Mouse (Mus musculus) CH12.LX (cell line): Measurements from ENCODE around the gene Cdh13. TPM values are rescaled to one million over a fixed set of nuclear protein-coding genes. Genes with fewer than 3 reads are reported as not detected.

ENCODE experiments used
- DNase-seq: peaks from one replicate; pipeline ENCODE4 v3.0.0-alpha.2; 2013; ENCODE audit errors: extremely low read depth
- H3K27ac ChIP-seq: 2 replicates; pipeline ENCODE4 v1.5.1; 2012; ENCODE audit warnings: low read depth, mild to moderate bottlenecking, control low read depth, moderate library complexity; ENCODE audit not compliant: insufficient read depth
- H3K27me3 ChIP-seq: replicated peaks from 2 replicates; pipeline ENCODE3; 2012; ENCODE audit warnings: inconsistent platforms
- H3K36me3 ChIP-seq, 2 experiments: replicated peaks in 1 of 2; 2 replicates each; pipeline versions ENCODE3 to v1.6.1; 2012; ENCODE audit warnings: inconsistent platforms in 1 of 2, low read length in 1 of 2, mild to moderate bottlenecking in 1 of 2, mixed read lengths in 1 of 2, moderate library complexity in 1 of 2; ENCODE audit not compliant: control insufficient read depth in 1 of 2, insufficient read depth in 1 of 2
- H3K4me1 ChIP-seq, 2 experiments: 2 replicates each; pipeline ENCODE4 v1.6.1; 2012; ENCODE audit warnings: inconsistent platforms in 1 of 2, moderate library complexity in 1 of 2; ENCODE audit not compliant: insufficient read depth in 2 of 2, control insufficient read depth in 1 of 2
- H3K4me2 ChIP-seq: 2 replicates; pipeline ENCODE4 v1.6.1; 2012; ENCODE audit warnings: low read depth, mild to moderate bottlenecking, control low read depth; ENCODE audit not compliant: poor library complexity, insufficient read depth, severe bottlenecking
- H3K4me3 ChIP-seq, 3 experiments: fragments of 150-350 bp in 1 of 3; sonication (generic) in 1 of 3; replicated peaks in 1 of 3; 2 replicates each; pipeline versions ENCODE3 to v1.5.1; 2011 to 2012; ENCODE audit warnings: low read depth in 2 of 3, low read length in 2 of 3, mild to moderate bottlenecking in 2 of 3, moderate library complexity in 2 of 3, control low read depth in 1 of 3, improper control_type of control experiment in 1 of 3, inconsistent platforms in 1 of 3, mixed read lengths in 1 of 3; ENCODE audit not compliant: poor library complexity in 1 of 3
- H3K79me2 ChIP-seq: replicated peaks from 2 replicates; pipeline ENCODE4 v1.6.1; 2012; ENCODE audit warnings: mild to moderate bottlenecking, moderate library complexity; ENCODE audit not compliant: control insufficient read depth, poor library complexity, insufficient read depth, severe bottlenecking; ENCODE audit errors: extremely low read depth
- H3K9ac ChIP-seq: 2 replicates; pipeline ENCODE4 v1.6.1; 2012; ENCODE audit warnings: low read depth, mild to moderate bottlenecking, control low read depth, moderate library complexity; ENCODE audit not compliant: insufficient read depth
- H3K9me3 ChIP-seq: replicated peaks from 2 replicates; pipeline ENCODE3; 2012; ENCODE audit warnings: low read length, inconsistent platforms, mixed read lengths
- CTCF ChIP-seq, 2 experiments: IDR thresholded peaks in 1 of 2; conservative IDR thresholded peaks in 1 of 2; 2 replicates each; pipeline ENCODE4 v1.5.1; 2011 to 2012; ENCODE audit warnings: low read depth in 2 of 2, low read length in 2 of 2, improper control_type of control experiment in 1 of 2, inconsistent platforms in 1 of 2, mild to moderate bottlenecking in 1 of 2, moderate library complexity in 1 of 2
- ELF1 ChIP-seq: IDR thresholded peaks from 2 replicates; pipeline ENCODE4 v1.6.1; 2014; ENCODE audit warnings: low read depth, mild to moderate bottlenecking, inconsistent platforms, low read length, improper control_type of control experiment
- GABPA ChIP-seq: IDR thresholded peaks from 2 replicates; pipeline ENCODE4 v1.6.1; 2012; ENCODE audit warnings: low read depth, low read length, improper control_type of control experiment, inconsistent platforms; ENCODE audit not compliant: insufficient replicate concordance
- HCFC1 ChIP-seq: IDR thresholded peaks from 2 replicates; pipeline ENCODE4 v1.6.1; 2012; ENCODE audit warnings: low read depth, mild to moderate bottlenecking, inconsistent platforms, low read length, improper control_type of control experiment
- IRF4 ChIP-seq: IDR thresholded peaks from 2 replicates; pipeline ENCODE4 v1.6.1; 2014; ENCODE audit warnings: low read depth, mild to moderate bottlenecking, inconsistent platforms, low read length, improper control_type of control experiment
- JUN ChIP-seq: IDR thresholded peaks from 2 replicates; pipeline ENCODE4 v1.6.1; 2011; ENCODE audit warnings: low read depth, mild to moderate bottlenecking, low read length, improper control_type of control experiment, moderate library complexity; ENCODE audit not compliant: insufficient read depth
- MAFK ChIP-seq: IDR thresholded peaks from 2 replicates; pipeline ENCODE4 v1.6.1; 2011; ENCODE audit warnings: low read length, improper control_type of control experiment; ENCODE audit not compliant: insufficient replicate concordance
- MAX ChIP-seq: IDR thresholded peaks from 2 replicates; pipeline ENCODE4 v1.6.1; 2011; ENCODE audit warnings: low read length, improper control_type of control experiment
- MAZ ChIP-seq: IDR thresholded peaks from 2 replicates; pipeline ENCODE4 v1.6.1; 2012; ENCODE audit warnings: low read depth, mild to moderate bottlenecking, inconsistent platforms, low read length, improper control_type of control experiment, moderate library complexity
- MEF2A ChIP-seq: IDR thresholded peaks from 2 replicates; pipeline ENCODE4 v1.6.1; 2014; ENCODE audit warnings: low read depth, mild to moderate bottlenecking, inconsistent platforms, low read length, improper control_type of control experiment, borderline replicate concordance
- MXI1 ChIP-seq: IDR thresholded peaks from 2 replicates; pipeline ENCODE4 v1.6.1; 2011; ENCODE audit warnings: mild to moderate bottlenecking, low read depth, low read length, improper control_type of control experiment
- NELFE ChIP-seq: IDR thresholded peaks from 2 replicates; pipeline ENCODE4 v1.6.1; 2011; ENCODE audit warnings: low read depth, low read length, improper control_type of control experiment
- NRF1 ChIP-seq: IDR thresholded peaks from 2 replicates; pipeline ENCODE4 v1.6.1; 2014; ENCODE audit warnings: low read depth, mild to moderate bottlenecking, inconsistent platforms, low read length, improper control_type of control experiment, moderate library complexity
- PAX5 ChIP-seq: IDR thresholded peaks from 2 replicates; pipeline ENCODE4 v1.6.1; 2012; ENCODE audit warnings: low read length, inconsistent platforms, mixed read lengths
- POLR2A ChIP-seq: IDR thresholded peaks from 2 replicates; pipeline ENCODE4 v1.6.1; 2011; ENCODE audit warnings: low read depth, mild to moderate bottlenecking, improper control_type of control experiment, low read length
- RAD21 ChIP-seq: IDR thresholded peaks from 2 replicates; pipeline ENCODE4 v1.6.1; 2011; ENCODE audit warnings: low read depth, mild to moderate bottlenecking, low read length, improper control_type of control experiment, moderate library complexity
- SIN3A ChIP-seq: IDR thresholded peaks from 2 replicates; pipeline ENCODE4 v1.6.1; 2012; ENCODE audit warnings: low read length, improper control_type of control experiment, inconsistent platforms
- SMC3 ChIP-seq: IDR thresholded peaks from 2 replicates; pipeline ENCODE4 v1.6.1; 2011; ENCODE audit warnings: low read depth, low read length, improper control_type of control experiment
- TBP ChIP-seq: conservative IDR thresholded peaks from 2 replicates; pipeline ENCODE4 v1.6.1; 2011; ENCODE audit warnings: low read depth, low read length, improper control_type of control experiment
- TCF12 ChIP-seq: IDR thresholded peaks from 2 replicates; pipeline ENCODE4 v1.6.1; 2014; ENCODE audit warnings: low read depth, mild to moderate bottlenecking, inconsistent platforms, low read length, improper control_type of control experiment
- USF2 ChIP-seq: conservative IDR thresholded peaks from 2 replicates; pipeline ENCODE4 v1.6.1; 2011; ENCODE audit warnings: low read depth, low read length, improper control_type of control experiment
- ZC3H11A ChIP-seq: IDR thresholded peaks from 2 replicates; pipeline ENCODE4 v1.6.1; 2012; ENCODE audit warnings: low read depth, mild to moderate bottlenecking, inconsistent platforms, low read length, improper control_type of control experiment
- ZMIZ1 ChIP-seq: IDR thresholded peaks from 2 replicates; pipeline ENCODE4 v1.6.1; 2012; ENCODE audit warnings: low read depth, mild to moderate bottlenecking, inconsistent platforms, low read length, improper control_type of control experiment
- ZNF384 ChIP-seq: IDR thresholded peaks from 2 replicates; pipeline ENCODE4 v1.6.1; 2012; ENCODE audit warnings: low read depth, low read length, improper control_type of control experiment, inconsistent platforms
- dilution Hi-C: fragments of 300-500 bp; cut with MboI; formaldehyde crosslinking; loops from 2 replicates; pipeline ENCODE4 v1.14.3; 2020; ENCODE audit warnings: low sequenced_read_pairs; ENCODE audit not compliant: extremely low pct_unique_long_range_greater_than_20kb, extremely low pct_ligation_motif_present
- in situ Hi-C: fragments of 300-500 bp; cut with MboI; formaldehyde crosslinking; loops from 3 replicates; pipeline ENCODE4 v1.14.3; 2019; ENCODE audit warnings: low sequenced_read_pairs, low pct_ligation_motif_present, low pct_unique_long_range_greater_than_20kb, mixed read lengths
- polyA plus RNA-seq: library from polyadenylated mRNA; unstranded; fragments of >175 nt; gene quantifications from 2 replicates; pipeline ENCODE4 v1.2.1, GENCODE M21; 2012; ENCODE audit warnings: low read depth; ENCODE audit not compliant: insufficient read length
- total RNA-seq, 2 experiments: library from RNA; depleted of rRNA; stranded (reverse); fragments of 300-350 nt in 1 of 2; fragments of >200 nt in 1 of 2; gene quantifications; 2 replicates each; pipeline ENCODE4 v1.2.3; 2012 to 2014

The Cdh13 gene
- total and polyA plus RNA-seq, 3 experiments: not detected

GRCm38 (mm10) chr8:118565887-118566747 lies 282.6 kb downstream of the Cdh13 start:
- DNase-seq: no peak
- dilution Hi-C loops: no loop called here
- H3K79me2 ChIP-seq: no peaks in the 10 kb centered on the region
- H3K4me2 ChIP-seq: no peak overlapping the region
- H3K9ac ChIP-seq: no peak overlapping the region
- no peaks in the 10 kb centered on the region for H3K4me1 ChIP-seq
- no peaks in the 10 kb centered on the region for H3K27me3 ChIP-seq
- H3K36me3 ChIP-seq: no peaks in the 10 kb centered on the region
- peaks cover 77% of the 10 kb centered on the region for H3K9me3 ChIP-seq
- H3K27ac ChIP-seq: no peak overlapping the region
- no peak for TF ChIP-seq SMC3
- TF ChIP-seq NELFE: no peak
- TF ChIP-seq SIN3A: no peak
- no peak for TF ChIP-seq TBP
- TF ChIP-seq HCFC1: no peak
- TF ChIP-seq MAFK: no peak
- no peak for TF ChIP-seq MAZ
- no peak for TF ChIP-seq PAX5
- no peak for TF ChIP-seq ELF1
- no peak for TF ChIP-seq JUN
- no peak for TF ChIP-seq USF2
- TF ChIP-seq TCF12: no peak
- no peak for TF ChIP-seq NRF1
- TF ChIP-seq GABPA: no peak
- no peak for TF ChIP-seq ZMIZ1
- no peak for TF ChIP-seq ZNF384
- TF ChIP-seq CTCF (conservative IDR thresholded peaks at IDR 0.05 in 1 of 2, IDR thresholded peaks at IDR 0.05 in 1 of 2; ENCODE audit: low read depth in 2 of 2, low read length in 2 of 2): no peak
- no peak for TF ChIP-seq RAD21
- no peak for TF ChIP-seq POLR2A
- TF ChIP-seq ZC3H11A: no peak
- TF ChIP-seq, all 38 proteins: peak for 0
- H3K4me3 ChIP-seq: no peak overlapping the region
- in situ Hi-C loops: no loop called here

GRCm38 (mm10) chr8:118569366-118569765 lies 285.8 kb downstream of the Cdh13 start:
- TF ChIP-seq IRF4: no peak
- no peak for TF ChIP-seq MEF2A
- no peak for TF ChIP-seq MXI1
- TF ChIP-seq CTCF (conservative IDR thresholded peaks at IDR 0.05 in 1 of 2, IDR thresholded peaks at IDR 0.05 in 1 of 2; ENCODE audit: low read depth in 2 of 2, low read length in 2 of 2): no peak
- no peak for TF ChIP-seq PAX5
- no peak for TF ChIP-seq MAX
- TF ChIP-seq ELF1: no peak
- in situ Hi-C loops (no loop called here), dilution Hi-C loops (no loop called here)
- H3K79me2 ChIP-seq: no peaks in the 10 kb centered on the region
- peaks cover 74% of the 10 kb centered on the region for H3K9me3 ChIP-seq
- no peak overlapping the region for H3K4me3 ChIP-seq
- H3K27ac ChIP-seq: no peak overlapping the region
- H3K36me3 ChIP-seq: no peaks in the 10 kb centered on the region
- no peaks in the 10 kb centered on the region for H3K4me1 ChIP-seq
- no peaks in the 10 kb centered on the region for H3K27me3 ChIP-seq
- no peak overlapping the region for H3K9ac ChIP-seq
- DNase-seq: no peak
- H3K4me2 ChIP-seq: no peak overlapping the region
